Mouse (Mus musculus): ENCODE measurements at regions not wholly inside any gene's neighbourhood (a gene's known extent, or its start where the extent isn't known, plus 50 kb on each side); places are given as distances from the start of the nearest gene placed in this dataset.

DNA sequence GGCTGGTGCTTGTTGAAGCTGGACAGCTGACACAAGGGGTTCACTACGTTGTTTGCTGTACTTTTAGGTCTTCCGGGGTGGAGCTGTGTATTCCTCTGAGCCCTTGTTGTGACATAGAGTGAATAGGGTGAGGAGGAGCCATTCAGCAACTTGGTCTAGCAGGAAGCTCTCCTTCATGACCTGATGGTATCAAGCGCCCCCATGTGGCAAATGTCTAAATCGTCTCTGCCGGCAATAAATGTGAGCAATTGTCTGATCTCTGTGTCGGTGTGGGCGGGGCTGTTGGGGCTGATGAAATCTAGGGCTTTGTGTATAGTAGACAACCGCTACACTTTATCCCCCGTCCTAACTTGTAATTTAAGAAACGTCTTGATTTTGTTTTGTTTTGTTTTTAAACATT, 79.2 kb upstream of the Serbp1 start:
- WGBS, result 1% methylated on average over 10 of the region's 10 CpGs
- DNase-seq (ENCODE audit: low read depth, low spot score), result no peak

DNA sequence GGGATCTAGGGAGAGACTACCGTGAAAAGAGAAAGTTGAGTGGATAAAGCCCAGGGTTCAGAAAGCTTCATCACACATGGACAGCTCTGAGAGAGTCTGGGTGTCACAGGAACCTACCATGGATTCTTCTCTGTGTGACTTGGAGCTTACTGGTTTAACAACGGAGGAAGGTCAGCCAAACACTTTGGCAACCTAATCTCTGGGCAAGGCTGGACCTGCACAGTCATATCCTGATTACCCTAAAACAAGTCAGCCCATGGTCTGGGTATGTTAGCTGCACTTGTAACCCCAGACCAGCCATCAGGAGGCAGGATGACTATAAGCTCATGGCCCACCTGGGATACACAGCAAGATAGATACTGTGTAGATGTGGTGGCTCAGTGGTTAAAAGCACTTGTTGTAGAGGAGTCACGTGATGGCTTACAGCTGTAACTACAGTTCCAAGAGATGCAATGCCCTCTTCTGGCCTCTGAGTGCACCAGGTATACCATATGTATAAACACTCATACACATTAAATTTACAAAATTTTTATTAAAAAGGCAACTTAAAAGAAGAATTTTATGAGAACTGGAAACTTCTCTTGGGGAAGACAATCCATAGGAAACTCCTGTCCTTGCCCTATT, 85.0 kb upstream of the Serbp1 start:
- WGBS, result 66% methylated on average over 3 of the region's 3 CpGs
- no peak for DNase-seq (ENCODE audit: low read depth, low spot score)

DNA sequence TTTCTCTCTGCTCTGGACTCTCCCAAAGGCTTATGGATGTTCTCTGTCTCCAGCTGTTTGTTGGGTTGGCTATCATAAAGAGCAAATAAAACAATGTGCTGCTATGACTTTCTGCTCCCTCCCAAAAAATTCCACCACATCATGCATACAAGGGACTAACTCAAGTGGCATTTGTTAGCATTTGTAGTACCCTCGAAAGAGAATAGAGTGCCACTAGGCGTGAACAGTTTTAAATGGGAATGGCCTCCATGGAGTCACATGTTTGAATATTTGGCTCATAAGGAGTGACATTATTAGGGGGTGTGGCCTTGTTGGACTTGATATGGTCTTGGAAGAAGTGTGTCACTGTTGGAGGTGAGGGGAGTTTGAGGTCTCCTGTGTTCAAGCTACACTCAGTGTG, 86.5 kb upstream of the Serbp1 start:
- DNase-seq (ENCODE audit: low read depth, low spot score), result no peak
- WGBS, result 92% methylated on average over 2 of the region's 2 CpGs

- no peak for DNase-seq (ENCODE audit: low read depth, low spot score)
- 25% methylated on average over 2 of the region's 2 CpGs for WGBS
These were observed 88.6 kb upstream of the Serbp1 start for GRCm38 (mm10) chr6:67149425-67149824.

GRCm38 (mm10) chr6:67146708-67147107, 91.3 kb upstream of the Serbp1 start:
- DNase-seq (ENCODE audit: low read depth, low spot score), result no peak
- WGBS, result 16% methylated on average over 4 of the region's 4 CpGs

- 22% methylated on average over 5 of the region's 5 CpGs for WGBS
- DNase-seq (ENCODE audit: low read depth, low spot score), result no peak
These were observed 92.0 kb upstream of the Serbp1 start for GRCm38 (mm10) chr6:67145969-67146368.

DNA sequence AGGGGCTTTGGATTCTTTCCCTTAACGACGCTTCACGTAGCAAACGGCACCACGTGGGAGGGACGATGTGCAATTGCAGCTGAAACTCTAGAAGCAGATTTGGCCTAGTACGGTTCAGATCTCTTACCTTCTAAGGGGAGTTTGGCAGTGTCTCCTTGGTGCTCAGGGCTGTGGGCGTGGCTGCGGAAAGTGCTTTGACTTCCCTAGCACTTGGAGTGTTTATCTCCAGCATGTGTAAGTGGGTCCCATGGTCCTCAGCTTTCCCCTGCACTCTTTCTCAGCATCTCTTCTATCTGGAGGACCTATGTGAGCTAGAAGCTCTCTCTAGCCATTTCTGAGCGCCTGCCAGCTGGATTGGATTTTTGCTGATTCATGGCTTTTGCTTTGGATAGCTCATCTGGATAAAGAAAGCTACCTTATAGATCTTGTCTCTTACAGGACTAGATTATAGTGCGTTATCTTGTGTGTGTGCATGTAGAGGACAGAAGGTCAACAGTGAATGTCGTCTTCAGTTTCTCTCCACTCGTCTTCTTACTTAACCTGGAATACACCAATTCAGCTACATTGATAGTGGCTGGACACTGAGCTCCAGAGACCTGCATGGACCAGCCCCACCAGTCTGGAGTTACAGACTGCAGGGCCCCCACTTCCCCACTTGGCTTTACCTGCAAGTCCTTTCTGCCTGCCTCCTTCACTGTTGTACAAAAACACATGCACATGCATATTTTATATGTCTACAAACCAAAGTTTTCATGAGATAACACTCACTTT, 92.8 kb upstream of the Serbp1 start:
- no peak for DNase-seq (ENCODE audit: low read depth, low spot score)
- WGBS, result 70% methylated on average over 13 of the region's 13 CpGs

- DNase-seq (ENCODE audit: low read depth, low spot score), result peak; percentile 57
- 21% methylated on average over 4 of the region's 4 CpGs for WGBS
These were observed 95.8 kb upstream of the Serbp1 start for GRCm38 (mm10) chr6:67142179-67142578.

DNA sequence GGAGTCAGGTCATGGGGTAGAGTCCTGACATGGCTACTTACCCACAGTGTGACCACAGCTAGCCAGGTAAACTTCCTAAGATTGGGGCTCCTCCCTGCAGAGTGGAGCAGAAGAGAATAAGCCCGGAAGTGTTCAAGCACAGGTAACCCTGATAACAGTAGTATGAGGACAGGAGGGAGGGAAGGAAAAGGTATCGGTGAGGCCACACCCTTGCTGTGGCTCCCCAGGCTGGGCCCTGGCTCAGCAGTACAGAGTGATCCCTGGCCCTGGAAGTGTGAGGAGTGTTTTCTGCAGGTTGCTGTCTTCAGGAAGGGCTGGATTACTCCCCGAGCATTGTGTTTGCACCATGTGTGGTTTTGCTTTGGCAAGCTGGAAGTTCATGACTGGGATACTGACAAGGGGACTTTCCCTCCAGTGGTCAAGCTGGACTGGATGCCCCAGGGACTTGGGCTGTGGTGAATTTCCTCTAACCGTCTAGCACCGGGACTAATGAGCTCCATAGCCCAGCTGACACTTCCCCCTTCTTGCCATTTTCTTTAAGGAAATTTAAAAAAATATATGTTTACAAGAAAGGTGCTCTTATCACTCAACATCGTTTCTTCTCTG, 97.2 kb upstream of the Serbp1 start:
- no peak for DNase-seq (ENCODE audit: low read depth, low spot score)
- WGBS, result 32% methylated on average over 6 of the region's 6 CpGs

DNA sequence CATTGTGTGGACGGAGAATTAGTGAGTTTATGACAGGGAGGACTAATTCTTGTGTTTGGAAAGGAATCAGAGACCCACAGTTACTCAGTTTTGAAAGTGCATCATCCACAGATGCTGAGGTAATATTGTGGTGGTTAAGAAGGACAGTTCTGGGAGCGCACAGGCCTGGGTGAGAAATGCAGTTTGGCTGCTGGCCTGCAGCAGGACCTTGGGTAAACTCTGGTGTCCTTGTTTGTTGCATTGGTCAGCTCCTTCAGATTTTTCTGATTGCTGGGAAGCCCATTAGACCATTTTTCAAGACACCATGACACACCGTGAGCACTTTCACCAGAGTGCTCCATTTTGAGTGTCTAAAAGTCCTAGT, 99.0 kb upstream of the Serbp1 start:
- 55% methylated on average over 3 of the region's 3 CpGs for WGBS
- no peak for DNase-seq (ENCODE audit: low read depth, low spot score)

DNA sequence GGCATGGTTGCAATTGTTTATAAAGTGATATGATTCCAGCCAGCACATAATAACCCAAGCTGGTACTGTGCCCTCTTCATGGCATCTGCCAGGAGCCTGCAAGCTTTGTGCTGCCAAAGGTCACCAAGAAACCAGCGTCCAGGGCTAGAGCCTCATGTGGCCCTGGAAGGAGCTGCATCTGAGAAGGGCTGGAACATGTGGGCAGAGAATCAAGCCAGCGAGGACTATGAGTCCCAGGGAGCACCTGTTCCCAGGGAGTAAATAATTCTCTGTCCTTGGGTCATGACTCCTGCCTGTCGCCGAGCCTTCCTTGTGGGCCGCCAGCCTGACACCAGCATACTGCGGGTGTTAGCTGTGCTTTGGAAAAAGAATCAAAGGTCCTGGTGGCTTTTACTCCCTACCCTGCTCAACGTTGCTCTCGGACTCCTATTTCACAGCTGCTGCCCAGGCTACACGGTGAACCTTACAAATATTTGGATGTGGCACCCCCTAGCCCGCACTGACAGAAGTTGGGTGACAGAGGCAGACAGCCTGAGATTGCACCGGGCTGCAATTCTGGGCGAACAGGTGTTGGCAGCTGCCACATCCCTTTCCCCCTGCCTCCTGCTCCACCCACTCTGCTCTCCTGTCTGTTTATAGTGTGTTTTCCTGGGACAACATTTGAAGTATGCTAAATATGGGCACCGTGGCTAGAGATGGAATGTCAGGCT, 99.5 kb upstream of the Serbp1 start:
- peak; percentile 46 for DNase-seq (ENCODE audit: low read depth, low spot score)
- WGBS, result 18% methylated on average over 13 of the region's 13 CpGs

- 32% methylated on average over 4 of the region's 4 CpGs for WGBS
- DNase-seq (ENCODE audit: low read depth, low spot score), result peak; percentile 63
These were observed 100.2 kb upstream of the Gadd45a start for GRCm38 (mm10) chr6:67137482-67137881.

- 51% methylated on average over 1 of the region's 1 CpGs for WGBS
- no peak for DNase-seq (ENCODE audit: low read depth, low spot score)
These were observed 97.7 kb upstream of the Gadd45a start for GRCm38 (mm10) chr6:67134915-67135314.

GRCm38 (mm10) chr6:67130540-67131301, 93.5 kb upstream of the Gadd45a start:
- DNase-seq (ENCODE audit: low read depth, low spot score), result no peak
- WGBS, result 90% methylated on average over 11 of the region's 11 CpGs

GRCm38 (mm10) chr6:67129626-67130025, 92.4 kb upstream of the Gadd45a start:
- DNase-seq (ENCODE audit: low read depth, low spot score), result no peak
- 90% methylated on average over 10 of the region's 10 CpGs for WGBS

- DNase-seq (ENCODE audit: low read depth, low spot score), result no peak
- 61% methylated on average over 16 of the region's 16 CpGs for WGBS
These were observed 91.5 kb upstream of the Gadd45a start for GRCm38 (mm10) chr6:67128503-67129463.

GRCm38 (mm10) chr6:67127727-67128126, 90.5 kb upstream of the Gadd45a start:
- no peak for DNase-seq (ENCODE audit: low read depth, low spot score)
- WGBS, result 84% methylated on average over 4 of the region's 4 CpGs

DNA sequence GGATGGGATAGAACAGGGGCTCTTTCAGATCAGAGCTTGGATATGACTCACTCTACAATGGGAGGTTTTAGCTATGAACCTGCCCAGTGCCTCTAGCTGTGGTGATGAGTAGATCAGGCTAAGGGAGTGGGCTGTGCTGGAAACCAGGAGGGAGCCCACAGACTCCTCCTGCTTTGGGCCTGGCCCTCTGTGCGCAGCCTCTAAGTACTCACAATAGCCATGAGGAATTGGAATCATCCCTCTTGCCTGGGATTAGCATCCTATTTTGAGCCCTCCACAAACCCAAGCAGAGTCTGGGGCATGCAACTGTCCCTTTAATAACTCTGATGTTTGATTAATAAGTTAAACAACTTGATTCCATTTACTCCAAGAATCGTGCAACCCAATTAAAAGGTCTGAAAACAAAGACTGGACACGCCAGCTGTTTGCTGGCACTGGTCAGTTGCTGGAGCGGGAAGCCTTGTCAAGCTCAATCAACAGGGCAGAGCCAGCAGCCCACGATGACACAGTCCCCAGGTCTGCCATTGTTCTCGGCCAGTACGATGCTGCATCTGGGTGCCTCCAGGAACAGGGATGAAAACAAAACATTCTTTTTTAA, 88.6 kb upstream of the Gadd45a start:
- no peak for DNase-seq (ENCODE audit: low read depth, low spot score)
- WGBS, result 80% methylated on average over 7 of the region's 7 CpGs

Measured in large intestine, adult 2 months (tissue).